ENCODE assay signal across 22 mouse cellular contexts in genomic region chr13:41296396-41296795, GRCm38 (mm10). TPM values are rescaled to one million over a fixed set of nuclear protein-coding genes. Genes with fewer than 3 reads are reported as not detected.
DNase-seq lines count a peak whose midpoint lies in the region; ATAC-seq lines count a peak whose summit lies in the region.
"Had no signal": no experiment of that assay in that cellular context is flagged by ENCODE, and none has a peak within 500 bp of the region (broad histone marks: within the 10 kb centered on the region; RNA-seq: fewer than 3 reads in every experiment).

No protein-coding gene starts in this region.

- H3K4me2 ChIP-seq in midbrain, embryonic 12.5 days (replicated peaks) = no peak overlapping the region
- H3K4me2 ChIP-seq in midbrain, embryonic 11.5 days = no peak overlapping the region
- H3K4me2 ChIP-seq in hindbrain, embryonic 11.5 days (replicated peaks; ENCODE audit: low read depth, low read length) = no peak overlapping the region
- peak overlapping the region; percentile 29 for H3K4me2 ChIP-seq in neural tube, embryonic 12.5 days (replicated peaks)
- H3K4me2 ChIP-seq: intestine, embryonic 15.5 days; liver, embryonic 12.5 days had no signal

- peak; percentile 61 to 67 for DNase-seq in cerebellum, postnatal 10 days
- no peak for DNase-seq in cerebellum, adult 9-10 months
- DNase-seq in midbrain, embryonic 11.5 days (ENCODE audit: low spot score, missing footprints) = no peak
- DNase-seq in hindbrain, embryonic 11.5 days (ENCODE audit: low spot score) = peak; percentile 45
- DNase-seq in left cerebral cortex, adult 18-20 months (ENCODE audit: low spot score in 2 of 2) = no peak
- DNase-seq in forebrain, embryonic 10.5 days (ENCODE audit: extremely low spot score, low spot score) = no peak
- DNase-seq: heart, postnatal 10 days; kidney, postnatal 10 days; layer of hippocampus, adult 9-11 months; right cerebral cortex, postnatal 25 days had no signal

- 70% methylated on average over 10 of the region's 10 CpGs for WGBS in midbrain, embryonic 12.5 days
- 76% methylated on average over 10 of the region's 10 CpGs for WGBS in midbrain, embryonic 11.5 days
- WGBS in hindbrain, embryonic 11.5 days = 49% methylated on average over 10 of the region's 10 CpGs
- 28% methylated on average over 10 of the region's 10 CpGs for WGBS in neural tube, embryonic 12.5 days
- WGBS in forebrain, embryonic 10.5 days = 59% methylated on average over 10 of the region's 10 CpGs

- H3K27me3 ChIP-seq in midbrain, embryonic 12.5 days = peaks cover 4% of the 10 kb centered on the region; the same call in 1 of the 2 replicates
- H3K27me3 ChIP-seq in midbrain, embryonic 11.5 days (ENCODE audit: control insufficient read depth, insufficient read depth, low read length) = no peaks in the 10 kb centered on the region
- H3K27me3 ChIP-seq in hindbrain, embryonic 11.5 days (ENCODE audit: control insufficient read depth, insufficient read depth, low read length) = no peaks in the 10 kb centered on the region
- H3K27me3 ChIP-seq in neural tube, embryonic 12.5 days (replicated peaks) = no peaks in the 10 kb centered on the region
- H3K27me3 ChIP-seq in forebrain, embryonic 10.5 days (ENCODE audit: poor library complexity, severe bottlenecking) = no peaks in the 10 kb centered on the region
- H3K27me3 ChIP-seq: intestine, embryonic 15.5 days; liver, embryonic 12.5 days had no signal

- no peaks in the 10 kb centered on the region for H3K36me3 ChIP-seq in midbrain, embryonic 12.5 days
- no peaks in the 10 kb centered on the region for H3K36me3 ChIP-seq in midbrain, embryonic 11.5 days (ENCODE audit: control insufficient read depth, insufficient read depth, low read length)
- no peaks in the 10 kb centered on the region for H3K36me3 ChIP-seq in hindbrain, embryonic 11.5 days (ENCODE audit: control insufficient read depth, insufficient read depth, low read length)
- no peaks in the 10 kb centered on the region for H3K36me3 ChIP-seq in neural tube, embryonic 12.5 days
- no peaks in the 10 kb centered on the region for H3K36me3 ChIP-seq in forebrain, embryonic 10.5 days (replicated peaks)
- H3K36me3 ChIP-seq: intestine, embryonic 15.5 days; liver, embryonic 12.5 days had no signal

- H3K4me1 ChIP-seq in midbrain, embryonic 12.5 days = no peaks in the 10 kb centered on the region
- H3K4me1 ChIP-seq in midbrain, embryonic 11.5 days (ENCODE audit: control insufficient read depth, insufficient read depth, low read length) = peaks cover 2% of the 10 kb centered on the region; the same call in 1 of the 2 replicates
- no peaks in the 10 kb centered on the region; the same call in 1 of the 2 replicates for H3K4me1 ChIP-seq in hindbrain, embryonic 11.5 days (replicated peaks; ENCODE audit: control insufficient read depth, insufficient read depth, low read length)
- peaks cover 22% of the 10 kb centered on the region for H3K4me1 ChIP-seq in neural tube, embryonic 12.5 days
- H3K4me1 ChIP-seq in forebrain, embryonic 10.5 days = peaks cover 30% of the 10 kb centered on the region
- H3K4me1 ChIP-seq: intestine, embryonic 15.5 days; liver, embryonic 12.5 days had no signal

- H3K9me3 ChIP-seq in midbrain, embryonic 12.5 days = no peaks in the 10 kb centered on the region
- H3K9me3 ChIP-seq in midbrain, embryonic 11.5 days (ENCODE audit: control insufficient read depth, low read length) = no peaks in the 10 kb centered on the region; the same call in 1 of the 2 replicates
- H3K9me3 ChIP-seq in hindbrain, embryonic 11.5 days (ENCODE audit: control insufficient read depth, low read length) = no peaks in the 10 kb centered on the region
- H3K9me3 ChIP-seq in neural tube, embryonic 12.5 days = 0 out of 2 replicates have a peak, but pooled peaks cover 2% of the 10 kb centered on the region
- no peaks in the 10 kb centered on the region for H3K9me3 ChIP-seq in forebrain, embryonic 10.5 days
- H3K9me3 ChIP-seq: intestine, embryonic 15.5 days; liver, embryonic 12.5 days had no signal

- no peak overlapping the region for H3K4me3 ChIP-seq in midbrain, embryonic 12.5 days
- no peak overlapping the region for H3K4me3 ChIP-seq in midbrain, embryonic 11.5 days (ENCODE audit: low read depth, low read length)
- H3K4me3 ChIP-seq in hindbrain, embryonic 11.5 days (ENCODE audit: low read depth, low read length) = no peak overlapping the region
- H3K4me3 ChIP-seq in neural tube, embryonic 12.5 days = no peak overlapping the region
- H3K4me3 ChIP-seq in forebrain, embryonic 10.5 days = no peak overlapping the region
- H3K4me3 ChIP-seq: intestine, embryonic 15.5 days; liver, embryonic 12.5 days had no signal

- peak; percentile 38; the same call in 1 of the 2 replicates for ATAC-seq in midbrain, embryonic 12.5 days (ENCODE audit: low FRiP score, low read depth)
- ATAC-seq in midbrain, embryonic 11.5 days (ENCODE audit: low FRiP score) = no peak
- ATAC-seq in hindbrain, embryonic 11.5 days (ENCODE audit: low FRiP score) = peak; percentile 59; the same call in 1 of the 2 replicates
- ATAC-seq in neural tube, embryonic 12.5 days (ENCODE audit: low FRiP score, low read depth) = peak; percentile 52; the same call in 1 of the 2 replicates
- ATAC-seq: intestine, embryonic 15.5 days; liver, embryonic 12.5 days; Patski had no signal

- no peak overlapping the region for H3K27ac ChIP-seq in midbrain, embryonic 12.5 days (replicated peaks)
- H3K27ac ChIP-seq in midbrain, embryonic 11.5 days (ENCODE audit: low read depth, low read length) = no peak overlapping the region
- H3K27ac ChIP-seq in hindbrain, embryonic 11.5 days (ENCODE audit: low read depth, low read length) = no peak overlapping the region
- no peak overlapping the region for H3K27ac ChIP-seq in neural tube, embryonic 12.5 days
- no peak overlapping the region for H3K27ac ChIP-seq in forebrain, embryonic 10.5 days
- H3K27ac ChIP-seq: intestine, embryonic 15.5 days; liver, embryonic 12.5 days had no signal

- H3K9ac ChIP-seq in midbrain, embryonic 12.5 days (replicated peaks) = no peak overlapping the region
- no peak overlapping the region for H3K9ac ChIP-seq in midbrain, embryonic 11.5 days (ENCODE audit: low read length)
- H3K9ac ChIP-seq in hindbrain, embryonic 11.5 days (ENCODE audit: low read depth, low read length) = no peak overlapping the region
- no peak overlapping the region for H3K9ac ChIP-seq in neural tube, embryonic 12.5 days
- H3K9ac ChIP-seq: intestine, embryonic 15.5 days; liver, embryonic 12.5 days had no signal

RNA-seq across cellular contexts. Expression of gene Gm17364, which starts 22.6 kb away (rescaled TPM):
- polyA plus RNA-seq in midbrain, embryonic 12.5 days (2016; fragmentation: Nextera tagmentation; extraction: Ambion mirVana) = not detected in 2 replicates
- polyA plus RNA-seq in midbrain, embryonic 11.5 days (2014; fragmentation: Nextera tagmentation; extraction: Ambion mirVana) = not detected in 2 replicates
- not detected in 2 replicates for polyA plus RNA-seq in hindbrain, embryonic 11.5 days (2014; fragmentation: Nextera tagmentation; extraction: Ambion mirVana)
- polyA plus RNA-seq in neural tube, embryonic 12.5 days (2016; fragmentation: Nextera tagmentation; extraction: Ambion mirVana) = not detected in 2 replicates
- total RNA-seq in left cerebral cortex, adult 18-20 months (2021) = not detected
- polyA plus RNA-seq in forebrain, embryonic 10.5 days (2016; fragmentation: Nextera tagmentation; extraction: Ambion mirVana) = not detected in 2 replicates
- total RNA-seq: adrenal gland, adult 18-20 months; gastrocnemius, postnatal 4 days; heart, postnatal 10 days; left cerebral cortex, postnatal 36 days; megakaryocyte-erythroid progenitor cell, adult 5-6 weeks had no signal
- polyA plus RNA-seq: frontal cortex, adult 2 months; intestine, embryonic 15.5 days; liver, embryonic 12.5 days; lung, postnatal 0 days; Patski; urinary bladder, adult 2 months had no signal

RNA-seq across cellular contexts. Expression of gene Smim13, which starts 46.8 kb away (rescaled TPM):
- 16.5 and 17.5 TPM in 2 replicates for polyA plus RNA-seq in midbrain, embryonic 12.5 days (2016; fragmentation: Nextera tagmentation; extraction: Ambion mirVana)
- polyA plus RNA-seq in midbrain, embryonic 11.5 days (2014; fragmentation: Nextera tagmentation; extraction: Ambion mirVana) = 13.2 and 13.7 TPM in 2 replicates
- 11.0 and 13.9 TPM in 2 replicates for polyA plus RNA-seq in hindbrain, embryonic 11.5 days (2014; fragmentation: Nextera tagmentation; extraction: Ambion mirVana)
- 23.1 and 23.8 TPM in 2 replicates for polyA plus RNA-seq in neural tube, embryonic 12.5 days (2016; fragmentation: Nextera tagmentation; extraction: Ambion mirVana)
- total RNA-seq in left cerebral cortex, adult 18-20 months (2021) = 100 to 1,000 TPM; 176 to 180 TPM
- 9.8 and 9.9 TPM in 2 replicates for polyA plus RNA-seq in forebrain, embryonic 10.5 days (2016; fragmentation: Nextera tagmentation; extraction: Ambion mirVana)

Comparison
In these comparisons a context has a peak if more than half of its experiments do, and no peak if none do; other contexts are left out.
1. DNase-seq: peak in cerebellum, postnatal 10 days (2 of 2) and hindbrain, embryonic 11.5 days (single experiment); none in cerebellum, adult 9-10 months (single experiment), midbrain, embryonic 11.5 days (single experiment), left cerebral cortex, adult 18-20 months (0 of 2) and forebrain, embryonic 10.5 days (single experiment).